Mouse (Mus musculus): ENCODE measurements around the gene Muc1. TPM values are rescaled to one million over a fixed set of nuclear protein-coding genes. Genes with fewer than 3 reads are reported as not detected.

The Muc1 gene
- polyA plus RNA-seq, 1 experiment from 2014 or later, result 3.1 TPM

DNA sequence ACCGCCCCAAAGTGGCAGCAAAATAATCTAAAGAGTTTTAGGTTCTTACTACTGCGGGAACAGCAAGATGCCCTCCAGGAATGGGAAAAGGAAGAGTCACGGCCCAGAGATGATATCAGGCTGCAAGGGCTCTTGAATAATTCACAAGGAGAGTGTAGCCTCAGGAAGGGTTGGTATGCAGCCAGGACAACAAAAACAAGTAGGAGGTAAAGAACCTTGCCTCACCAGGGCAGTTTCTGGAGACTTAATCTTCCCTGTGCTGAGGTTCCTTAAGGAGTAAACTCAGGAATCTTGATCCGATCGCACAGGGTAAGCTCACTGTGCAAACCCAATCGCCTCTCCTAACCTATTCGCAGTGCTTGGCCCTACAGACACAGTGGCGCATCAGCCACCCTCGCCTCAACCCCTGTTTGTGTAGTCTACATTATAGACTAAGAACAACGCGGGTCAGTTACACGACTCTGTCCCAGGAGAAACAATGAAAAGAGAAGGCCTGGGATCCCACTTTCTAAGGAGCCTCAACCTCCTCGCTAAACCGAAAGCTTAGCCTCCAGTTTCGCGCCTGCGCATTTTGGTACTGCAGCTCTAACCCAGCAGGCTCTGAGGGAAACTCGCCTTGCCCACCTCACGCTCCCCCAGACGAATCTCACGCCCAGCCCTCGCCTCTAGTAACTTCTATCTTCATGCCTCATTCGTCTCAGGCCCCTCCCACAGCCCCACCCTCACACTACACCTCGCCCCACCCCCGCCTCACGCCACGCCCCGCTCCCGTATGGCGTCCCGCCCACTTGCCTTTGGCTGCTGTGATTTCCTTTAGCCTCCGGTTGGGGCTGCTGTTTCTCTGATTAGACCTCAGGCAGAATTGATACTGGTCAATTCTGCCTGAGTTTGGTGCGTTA lies 32.6 kb upstream of the Muc1 start:
- Histone ChIP-seq H3K9me3 (replicated peaks) (no peaks in the 10 kb centered on the region), H3K4me1 (peaks cover 11% of the 10 kb centered on the region), H3K36me3 (ENCODE audit: poor library complexity, severe bottlenecking) (no peaks in the 10 kb centered on the region), H3K4me3 (peak overlapping the region; percentile 32), H3K4me2 (peak overlapping the region; percentile 58), H3K9ac (peak overlapping the region; percentile 53), H3K27me3 (no peaks in the 10 kb centered on the region), H3K27ac (peak overlapping the region; percentile 64)
- WGBS, result 7% methylated on average over 33 of the region's 33 CpGs
- ATAC-seq, result peak; percentile 97

DNA sequence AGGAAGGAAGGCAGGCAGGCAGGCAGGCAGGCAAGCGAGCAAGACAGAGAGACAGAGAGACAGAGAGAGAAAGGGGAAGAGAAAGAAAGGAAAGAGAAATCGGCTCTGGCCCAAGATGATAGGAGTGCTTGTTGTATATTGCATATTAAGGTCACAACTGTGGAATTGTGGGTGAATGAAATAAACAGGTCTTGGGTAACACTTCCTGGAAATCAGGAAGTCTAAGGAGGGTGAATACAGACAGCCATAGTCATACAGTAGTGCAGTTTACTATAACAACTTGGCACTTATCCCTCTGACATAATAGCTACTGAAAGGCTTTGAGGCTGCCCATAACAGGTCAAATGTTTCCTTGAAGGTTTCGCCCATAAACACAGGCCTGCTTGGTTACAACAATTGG lies 29.0 kb upstream of the Muc1 start:
- no peak for ATAC-seq
- H3K9me3 ChIP-seq (replicated peaks), result no peaks in the 10 kb centered on the region
- peaks cover 9% of the 10 kb centered on the region for H3K36me3 ChIP-seq (ENCODE audit: poor library complexity, severe bottlenecking)
- H3K9ac ChIP-seq, result no peak overlapping the region
- H3K4me2 ChIP-seq, result no peak overlapping the region
- peaks cover 16% of the 10 kb centered on the region for H3K4me1 ChIP-seq
- H3K27me3 ChIP-seq, result no peaks in the 10 kb centered on the region
- no peak overlapping the region for H3K4me3 ChIP-seq
- H3K27ac ChIP-seq, result no peak overlapping the region
- WGBS, result 81% methylated on average over 3 of the region's 3 CpGs

DNA sequence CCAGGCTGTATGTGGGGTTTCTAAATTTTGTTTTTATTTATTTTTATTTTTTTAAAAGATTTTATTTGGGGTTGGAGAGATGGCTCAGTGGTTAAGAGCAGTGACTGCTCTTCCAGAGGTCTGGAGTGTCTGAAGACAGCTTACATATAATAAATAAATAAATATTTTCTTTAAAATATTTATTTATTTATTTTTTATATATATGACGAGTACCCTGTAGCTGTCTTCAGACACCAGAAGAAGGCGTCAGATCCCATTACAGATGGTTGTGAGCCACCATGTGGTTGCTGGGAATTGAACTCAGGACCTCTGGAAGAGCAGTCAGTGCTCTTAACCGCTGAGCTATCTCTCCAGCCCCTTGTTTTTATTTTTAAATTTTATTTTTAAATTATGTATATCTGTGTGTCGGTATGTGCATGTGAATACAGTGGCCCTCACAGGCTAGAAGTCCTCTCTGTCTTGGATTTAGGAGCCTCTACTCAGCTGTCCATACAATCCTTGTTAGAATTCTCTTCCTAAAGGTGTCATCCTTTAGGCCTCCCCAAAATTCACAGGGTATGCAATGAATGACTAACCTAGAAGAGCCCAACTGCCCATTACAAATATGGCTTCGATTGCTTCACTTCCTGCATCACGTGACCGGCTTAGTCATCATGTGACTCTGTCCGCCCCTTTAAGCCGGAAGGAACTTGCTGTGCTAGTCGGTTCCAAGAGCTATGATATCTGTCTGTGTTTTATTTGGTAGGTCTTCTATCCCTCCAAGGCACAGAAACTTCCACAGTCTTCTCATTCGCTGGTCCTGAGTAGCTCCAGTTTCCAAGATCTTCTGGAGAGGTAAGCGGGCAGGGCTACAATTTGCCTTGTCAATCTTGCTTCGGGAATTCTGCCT lies 26.4 kb upstream of the Muc1 start, which contains the start of gene Gba:
Gba (plus strand) TSS at position 676 of the 889 bp plus-strand sequence.
- peak within 1 kb of the TSS; percentile 60 for H3K4me3 ChIP-seq
- no peaks in the 10 kb centered on the region for H3K9me3 ChIP-seq (replicated peaks)
- peak; percentile 90 for ATAC-seq
- peaks cover 33% of the 10 kb centered on the region for H3K36me3 ChIP-seq (ENCODE audit: poor library complexity, severe bottlenecking)
- 27% methylated on average over 13 of the region's 13 CpGs for WGBS
- H3K27ac ChIP-seq, result no peak within 1 kb of the TSS
- peaks cover 5% of the 10 kb centered on the region for H3K4me1 ChIP-seq
- H3K27me3 ChIP-seq, result no peaks in the 10 kb centered on the region
- H3K9ac ChIP-seq, result peak within 1 kb of the TSS; percentile 71
- peak within 1 kb of the TSS; percentile 63 for H3K4me2 ChIP-seq

DNA sequence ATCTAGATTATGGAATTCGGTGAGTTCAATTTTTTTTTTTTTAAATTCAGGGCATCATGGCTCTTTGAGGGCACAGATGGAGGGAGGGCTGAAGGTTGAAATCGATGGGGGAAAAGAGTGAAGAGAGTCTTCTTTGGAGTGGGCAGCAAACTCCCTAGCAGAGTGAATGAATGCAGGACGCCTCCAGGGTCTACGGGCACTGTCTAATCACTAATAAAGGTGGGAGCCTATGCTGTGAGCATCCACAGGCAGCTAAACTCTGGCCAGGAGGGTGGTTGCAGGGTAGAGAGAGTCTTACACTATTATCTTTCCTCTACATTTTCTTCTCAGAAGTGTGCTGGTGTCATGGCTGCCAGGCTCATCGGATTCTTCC lies 25.7 kb upstream of the Muc1 start:
- peak; percentile 33 for ATAC-seq
- peak overlapping the region; percentile 60 for H3K4me3 ChIP-seq
- WGBS, result 44% methylated on average over 5 of the region's 5 CpGs
- H3K4me1 ChIP-seq, result peaks cover 5% of the 10 kb centered on the region
- no peaks in the 10 kb centered on the region for H3K27me3 ChIP-seq
- H3K9ac ChIP-seq, result peak overlapping the region; percentile 71
- H3K36me3 ChIP-seq (ENCODE audit: poor library complexity, severe bottlenecking), result peaks cover 39% of the 10 kb centered on the region
- H3K27ac ChIP-seq, result no peak overlapping the region
- peak overlapping the region; percentile 63 for H3K4me2 ChIP-seq
- H3K9me3 ChIP-seq (replicated peaks), result no peaks in the 10 kb centered on the region

DNA sequence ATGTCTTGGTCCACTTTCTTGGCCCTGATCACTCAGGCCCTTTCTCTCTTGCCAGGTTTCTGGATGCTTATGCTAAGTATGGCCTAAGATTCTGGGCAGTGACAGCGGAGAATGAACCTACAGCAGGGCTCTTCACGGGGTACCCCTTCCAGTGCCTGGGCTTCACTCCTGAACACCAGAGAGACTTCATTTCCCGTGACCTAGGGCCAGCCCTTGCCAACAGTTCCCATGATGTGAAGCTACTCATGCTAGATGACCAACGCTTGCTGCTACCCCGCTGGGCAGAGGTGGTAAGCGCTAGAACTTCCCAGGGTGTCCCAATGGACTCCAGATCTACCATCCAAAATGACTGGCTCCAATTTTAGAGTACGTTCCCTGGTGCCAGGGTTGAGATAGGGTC lies 22.8 kb upstream of the Muc1 start:
- Histone ChIP-seq H3K27ac (no peak overlapping the region), H3K9me3 (replicated peaks) (no peaks in the 10 kb centered on the region), H3K27me3 (no peaks in the 10 kb centered on the region), H3K4me2 (no peak overlapping the region), H3K4me1 (peaks cover 5% of the 10 kb centered on the region), H3K9ac (no peak overlapping the region), H3K4me3 (no peak overlapping the region), H3K36me3 (ENCODE audit: poor library complexity, severe bottlenecking) (peaks cover 69% of the 10 kb centered on the region)
- no peak for ATAC-seq
- 95% methylated on average over 7 of the region's 7 CpGs for WGBS

DNA sequence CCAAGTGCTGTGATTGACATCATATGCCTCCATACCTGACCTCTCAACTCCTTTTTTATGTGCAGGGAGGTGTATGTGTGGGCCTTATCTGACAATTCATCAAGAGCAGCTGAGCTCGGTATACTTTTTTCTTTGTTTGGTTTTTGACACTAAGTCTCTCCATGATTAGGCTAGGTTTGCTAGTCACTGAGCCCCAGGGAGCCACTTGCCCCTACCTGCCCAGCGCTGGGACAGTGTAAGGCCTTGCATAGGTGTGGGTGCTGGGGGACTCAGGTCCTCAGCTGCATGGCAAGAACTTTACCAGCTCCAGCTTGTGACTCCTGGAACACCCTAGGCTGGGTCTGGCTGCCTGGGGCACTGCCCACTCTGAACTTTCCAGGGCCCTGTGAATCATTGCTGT lies 22.2 kb upstream of the Muc1 start:
- H3K27ac ChIP-seq, result no peak overlapping the region
- H3K27me3 ChIP-seq, result no peaks in the 10 kb centered on the region
- ATAC-seq, result no peak
- WGBS, result 98% methylated on average over 2 of the region's 2 CpGs
- H3K9ac ChIP-seq, result no peak overlapping the region
- H3K9me3 ChIP-seq (replicated peaks), result no peaks in the 10 kb centered on the region
- peaks cover 5% of the 10 kb centered on the region for H3K4me1 ChIP-seq
- no peak overlapping the region for H3K4me2 ChIP-seq
- H3K36me3 ChIP-seq (ENCODE audit: poor library complexity, severe bottlenecking), result peaks cover 70% of the 10 kb centered on the region
- no peak overlapping the region for H3K4me3 ChIP-seq

DNA sequence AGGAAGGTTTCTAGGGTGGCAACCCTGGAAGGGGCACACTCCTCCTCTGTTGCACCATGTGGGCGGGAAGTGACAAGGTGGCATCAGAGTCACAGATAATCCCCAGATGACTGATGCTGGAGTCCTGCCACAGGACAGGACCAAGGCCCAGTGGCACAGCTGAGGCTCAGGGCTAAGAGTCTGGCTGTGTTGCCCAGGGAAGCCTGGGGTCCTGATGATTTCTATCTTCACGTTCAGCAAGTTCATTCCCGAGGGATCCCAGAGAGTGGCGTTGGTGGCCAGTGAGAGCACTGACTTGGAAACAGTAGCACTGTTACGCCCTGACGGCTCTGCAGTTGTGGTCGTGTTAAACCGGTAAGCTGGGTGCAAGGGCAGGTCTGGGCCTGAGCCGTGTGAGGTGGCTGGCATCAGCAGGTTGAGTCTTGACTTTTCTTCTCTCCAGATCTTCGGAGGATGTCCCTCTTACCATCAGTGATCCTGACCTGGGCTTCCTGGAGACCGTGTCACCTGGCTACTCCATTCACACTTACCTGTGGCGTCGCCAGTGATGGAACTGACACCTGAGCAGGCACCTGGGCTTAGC lies 20.7 kb upstream of the Muc1 start:
- no peak for ATAC-seq
- H3K9ac ChIP-seq, result no peak overlapping the region
- peaks cover 12% of the 10 kb centered on the region for H3K4me1 ChIP-seq
- 91% methylated on average over 13 of the region's 13 CpGs for WGBS
- H3K9me3 ChIP-seq (replicated peaks), result no peaks in the 10 kb centered on the region
- no peak overlapping the region for H3K4me2 ChIP-seq
- no peaks in the 10 kb centered on the region for H3K27me3 ChIP-seq
- no peak overlapping the region for H3K4me3 ChIP-seq
- H3K27ac ChIP-seq, result no peak overlapping the region
- H3K36me3 ChIP-seq (ENCODE audit: poor library complexity, severe bottlenecking), result peaks cover 70% of the 10 kb centered on the region

DNA sequence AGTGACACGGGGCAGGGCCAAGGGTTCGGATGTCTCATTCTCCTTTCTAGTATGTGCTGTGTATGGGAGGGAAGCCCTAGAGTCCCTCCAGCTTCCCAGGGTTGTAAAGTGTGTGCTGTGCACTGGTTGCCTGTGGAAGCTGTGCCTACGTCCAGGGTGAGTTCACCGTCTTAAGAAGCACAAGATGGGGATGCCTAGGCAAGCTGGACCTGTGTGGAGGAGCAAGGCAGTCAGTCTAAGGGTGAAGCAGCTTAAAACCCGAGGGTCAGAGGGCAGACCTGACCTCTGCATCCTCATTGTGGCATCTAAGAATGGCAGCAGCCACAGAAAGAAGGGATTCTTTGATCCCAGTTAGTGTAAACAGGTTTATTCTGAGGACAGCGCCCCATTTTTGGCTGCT lies 20.1 kb upstream of the Muc1 start:
- Histone ChIP-seq H3K9me3 (replicated peaks) (no peaks in the 10 kb centered on the region), H3K4me1 (peaks cover 10% of the 10 kb centered on the region), H3K36me3 (ENCODE audit: poor library complexity, severe bottlenecking) (peaks cover 70% of the 10 kb centered on the region), H3K27me3 (no peaks in the 10 kb centered on the region), H3K4me2 (no peak overlapping the region), H3K4me3 (no peak overlapping the region), H3K27ac (no peak overlapping the region), H3K9ac (no peak overlapping the region)
- no peak for ATAC-seq
- 85% methylated on average over 6 of the region's 6 CpGs for WGBS

DNA sequence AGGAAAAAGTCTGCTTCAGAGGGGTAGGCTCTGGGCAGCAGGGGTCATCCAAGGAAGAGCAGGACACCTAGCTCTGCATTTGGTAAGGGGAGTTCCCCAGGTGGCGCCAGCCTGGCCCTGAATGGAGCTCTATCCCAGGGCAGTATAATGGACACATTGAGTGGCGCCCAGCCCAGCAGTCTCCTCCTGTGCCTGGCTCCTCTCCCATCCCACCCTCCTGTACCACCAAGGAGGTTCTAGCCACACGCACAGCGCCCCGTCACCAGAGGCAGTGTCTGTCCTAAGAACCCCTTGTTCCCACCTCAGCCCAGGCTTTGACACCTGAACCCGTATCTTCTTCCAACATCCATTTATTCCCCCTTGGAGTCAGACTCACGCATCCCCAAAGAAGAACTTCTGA lies 19.1 kb upstream of the Muc1 start:
- Histone ChIP-seq H3K36me3 (ENCODE audit: poor library complexity, severe bottlenecking) (peaks cover 62% of the 10 kb centered on the region), H3K4me3 (no peak overlapping the region), H3K9ac (no peak overlapping the region), H3K27me3 (no peaks in the 10 kb centered on the region), H3K27ac (no peak overlapping the region), H3K9me3 (replicated peaks) (no peaks in the 10 kb centered on the region), H3K4me1 (peaks cover 13% of the 10 kb centered on the region), H3K4me2 (no peak overlapping the region)
- ATAC-seq, result no peak
- WGBS, result 93% methylated on average over 7 of the region's 7 CpGs

DNA sequence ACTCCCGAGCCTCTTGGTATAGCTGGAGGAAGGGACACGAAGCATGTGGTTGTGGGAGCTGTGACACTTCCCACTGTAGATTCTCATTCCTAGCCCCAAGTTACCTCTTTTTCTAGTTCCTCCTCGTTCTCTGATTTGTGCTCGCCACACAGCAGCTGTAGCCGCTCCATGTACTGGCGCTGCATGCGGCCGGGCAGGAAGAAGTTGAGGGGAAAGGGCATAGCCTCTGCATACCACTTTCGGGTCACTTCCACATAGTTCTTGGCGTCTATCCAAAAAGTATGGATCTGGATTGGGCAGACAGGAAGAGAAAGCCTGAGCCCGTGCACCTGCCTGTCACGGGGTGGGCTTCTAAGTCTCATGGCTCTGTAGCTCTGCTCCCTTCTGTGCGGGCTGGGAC lies 18.7 kb upstream of the Muc1 start:
- H3K4me2 ChIP-seq, result no peak overlapping the region
- WGBS, result 92% methylated on average over 13 of the region's 13 CpGs
- no peaks in the 10 kb centered on the region for H3K9me3 ChIP-seq (replicated peaks)
- no peaks in the 10 kb centered on the region for H3K27me3 ChIP-seq
- no peak overlapping the region for H3K4me3 ChIP-seq
- H3K9ac ChIP-seq, result no peak overlapping the region
- H3K36me3 ChIP-seq (ENCODE audit: poor library complexity, severe bottlenecking), result peaks cover 57% of the 10 kb centered on the region
- no peak overlapping the region for H3K27ac ChIP-seq
- ATAC-seq, result no peak
- peaks cover 18% of the 10 kb centered on the region for H3K4me1 ChIP-seq

DNA sequence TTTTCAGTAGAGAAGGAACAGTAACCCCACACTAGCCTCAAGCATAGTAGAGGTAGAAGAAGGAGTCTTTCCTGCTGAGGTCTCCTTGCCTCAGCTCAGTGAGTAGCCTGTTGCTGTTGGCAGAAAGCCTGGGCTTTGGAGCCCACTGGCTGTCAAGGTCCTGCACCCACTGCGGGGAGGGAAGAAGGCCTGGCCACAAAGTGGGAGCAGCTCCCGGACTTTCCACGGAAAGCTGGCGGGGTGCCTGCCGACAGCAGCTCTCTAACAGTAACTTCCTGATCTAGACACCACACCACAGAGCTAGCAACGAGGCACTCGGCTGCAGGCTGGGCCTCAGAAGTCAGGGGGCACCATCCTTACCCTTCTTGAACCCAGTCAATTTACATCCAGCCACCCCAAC lies 18.1 kb upstream of the Muc1 start:
- Histone ChIP-seq H3K36me3 (ENCODE audit: poor library complexity, severe bottlenecking) (peaks cover 52% of the 10 kb centered on the region), H3K27me3 (no peaks in the 10 kb centered on the region), H3K4me2 (no peak overlapping the region), H3K27ac (no peak overlapping the region), H3K4me3 (no peak overlapping the region), H3K4me1 (peaks cover 23% of the 10 kb centered on the region), H3K9ac (no peak overlapping the region), H3K9me3 (replicated peaks) (no peaks in the 10 kb centered on the region)
- 88% methylated on average over 7 of the region's 7 CpGs for WGBS
- no peak for ATAC-seq
